In the genomic region with DNA sequence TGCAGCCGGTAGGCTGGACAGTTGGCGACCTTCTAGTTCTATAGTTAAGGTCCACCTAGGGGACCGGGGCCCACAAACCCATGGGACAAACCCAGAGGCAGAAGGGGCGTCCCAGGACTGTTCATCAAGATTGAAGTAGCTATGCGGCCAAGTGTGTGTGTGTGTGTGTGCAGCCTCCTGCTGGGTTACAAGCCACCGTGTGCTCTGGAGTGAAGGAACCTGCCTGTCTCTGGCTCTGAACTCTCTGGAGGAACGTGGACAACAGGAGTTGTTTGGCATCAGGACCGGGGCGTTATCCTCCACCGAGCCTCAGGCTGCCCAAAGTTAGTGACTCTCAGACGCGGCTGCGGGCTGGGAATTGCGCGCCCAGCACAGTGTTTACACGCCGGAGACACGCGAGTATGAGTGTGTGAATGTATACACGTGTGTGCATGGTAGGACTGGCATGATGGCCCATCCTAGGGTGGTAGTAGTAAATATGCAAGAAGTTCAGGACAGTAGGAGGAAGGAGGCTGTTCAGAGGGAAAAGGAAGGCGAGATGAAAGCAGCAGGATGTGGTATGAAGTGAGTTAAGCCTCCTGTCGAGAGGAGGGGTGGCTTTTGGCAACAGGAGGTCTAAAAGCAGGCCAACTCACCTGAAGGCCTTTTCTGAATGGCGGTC, we compare ENCODE assay signal across 8 mouse cellular contexts. TPM values are rescaled to one million over a fixed set of nuclear protein-coding genes. Genes with fewer than 3 reads are reported as not detected.
A peak's percentile ranks its signal among the peaks of the same experiment; 100 is the strongest.
DNase-seq lines count a peak whose midpoint lies in the region; ATAC-seq lines count a peak whose summit lies in the region.

No protein-coding gene starts in this region.

- no peaks in the 10 kb centered on the region for H3K36me3 ChIP-seq in erythroblast, embryonic 14.5 days (ENCODE audit: control insufficient read depth)

- peaks cover 31% of the 10 kb centered on the region for H3K27me3 ChIP-seq in erythroblast, embryonic 14.5 days (ENCODE audit: control insufficient read depth)

- DNase-seq in CD8-positive naive resting alpha-beta T cell, adult 2 months (ENCODE audit: low read depth in 2 of 2, low spot score in 2 of 2), result peak; percentile 19 to 49
- DNase-seq in thymus, postnatal 25 days, result peak; percentile 59
- no peak for DNase-seq in left cerebral cortex, postnatal 4 days
- no peak for DNase-seq in kidney, adult 18-20 months

- no peaks in the 10 kb centered on the region; the same call in 1 of the 2 replicates for H3K4me1 ChIP-seq in erythroblast, embryonic 14.5 days (ENCODE audit: control insufficient read depth)

- intact Hi-C loops in left cerebral cortex, postnatal 4 days (cut with DNase I), result no loop called here

- no peaks in the 10 kb centered on the region for H3K9me3 ChIP-seq in erythroblast, embryonic 14.5 days (ENCODE audit: control insufficient read depth, low read length)

- ATAC-seq in erythroblast, adult 5-6 weeks (replicated peaks; ENCODE audit: low FRiP score, poor library complexity, severe bottlenecking), result no peak
- peak; percentile 4; the same call in 1 of the 2 replicates for ATAC-seq in granulocyte monocyte progenitor cell, adult 5-6 weeks (replicated peaks; ENCODE audit: poor library complexity, severe bottlenecking)
- 0 out of 2 replicates have a peak, but pooled peaks have one; percentile 3 for ATAC-seq in megakaryocyte, adult 5-6 weeks (ENCODE audit: poor library complexity, severe bottlenecking)

- peak overlapping the region; percentile 8 for H3K4me3 ChIP-seq in erythroblast, embryonic 14.5 days (replicated peaks)

RNA-seq across cellular contexts. Expression of a gene that starts 0.6 kb away (rescaled TPM):
- 0.04 TPM in 1 of 2 replicates, not detected in the other for polyA plus RNA-seq in erythroblast, embryonic 14.5 days (2012)
- total RNA-seq in erythroblast, adult 5-6 weeks (2015; ENCODE audit: low replicate concordance), result 8.3 and 12.5 TPM in 2 replicates
- 2.5 and 7.2 TPM in 2 replicates for total RNA-seq in erythroblast, adult 5-6 weeks (2017; ENCODE audit: low replicate concordance)
- 16.5 TPM in 2 replicates for total RNA-seq in granulocyte monocyte progenitor cell, adult 5-6 weeks (2014; fragmentation: Nextera tagmentation)
- 4.4 and 9.0 TPM in 2 replicates for total RNA-seq in granulocyte monocyte progenitor cell, adult 5-6 weeks (2017)
- total RNA-seq in megakaryocyte, adult 5-6 weeks (2015), result 55.3 and 61.8 TPM in 2 replicates
- total RNA-seq in megakaryocyte, adult 5-6 weeks (2017), result 37.0 and 40.8 TPM in 2 replicates
- total RNA-seq in left cerebral cortex, postnatal 4 days (2021), result under 1 TPM; 0.56 to 0.97 TPM

RNA-seq across cellular contexts. Expression of a gene that starts 31.9 kb away (rescaled TPM):
- polyA plus RNA-seq in erythroblast, embryonic 14.5 days (2012), result not detected in 2 replicates
- not detected in 2 replicates for total RNA-seq in erythroblast, adult 5-6 weeks (2015; ENCODE audit: low replicate concordance)
- not detected in 2 replicates for total RNA-seq in erythroblast, adult 5-6 weeks (2017; ENCODE audit: low replicate concordance)
- not detected in 2 replicates for total RNA-seq in granulocyte monocyte progenitor cell, adult 5-6 weeks (2014; fragmentation: Nextera tagmentation)
- not detected in 2 replicates for total RNA-seq in granulocyte monocyte progenitor cell, adult 5-6 weeks (2017)
- not detected in 2 replicates for total RNA-seq in megakaryocyte, adult 5-6 weeks (2015)
- 0.08 TPM in 1 of 2 replicates, not detected in the other for total RNA-seq in megakaryocyte, adult 5-6 weeks (2017)
- 10 to 100 TPM; 10.6 to 14.7 TPM for total RNA-seq in left cerebral cortex, postnatal 4 days (2021)

Comparison
In these comparisons a context has a peak if more than half of its experiments do, and no peak if none do; other contexts are left out.
1. DNase-seq: peak in CD8-positive naive resting alpha-beta T cell, adult 2 months (2 of 2) and thymus, postnatal 25 days (single experiment); none in left cerebral cortex, postnatal 4 days (single experiment) and kidney, adult 18-20 months (single experiment).
2. RNA of a gene that starts 31.9 kb away (total RNA-seq): 10.6 to 14.7 TPM in left cerebral cortex, postnatal 4 days; not detected in erythroblast, adult 5-6 weeks, not detected in granulocyte monocyte progenitor cell, adult 5-6 weeks and 0.08 TPM in megakaryocyte, adult 5-6 weeks; every median in the first group is over 10 times any median in the second.